Mouse (Mus musculus): ENCODE data around the gene Prpf6. TPM values are rescaled to one million over a fixed set of nuclear protein-coding genes. Genes with fewer than 3 reads are reported as not detected.

Gene Prpf6
- total RNA-seq, 2 experiments from 2014 or later: 37.0 to 41.1 TPM

GRCm38 (mm10) chr2:181678780-181679179, 87.1 kb downstream of the Prpf6 start:
- peak; percentile 85 to 88 for DNase-seq
- intact Hi-C loops (cut with DNase I): loop anchor here (1.0 to 10.0 kb wide), 4 partner anchors 19 to 284 kb away; no protein-coding TSS in a partner anchor

DNA sequence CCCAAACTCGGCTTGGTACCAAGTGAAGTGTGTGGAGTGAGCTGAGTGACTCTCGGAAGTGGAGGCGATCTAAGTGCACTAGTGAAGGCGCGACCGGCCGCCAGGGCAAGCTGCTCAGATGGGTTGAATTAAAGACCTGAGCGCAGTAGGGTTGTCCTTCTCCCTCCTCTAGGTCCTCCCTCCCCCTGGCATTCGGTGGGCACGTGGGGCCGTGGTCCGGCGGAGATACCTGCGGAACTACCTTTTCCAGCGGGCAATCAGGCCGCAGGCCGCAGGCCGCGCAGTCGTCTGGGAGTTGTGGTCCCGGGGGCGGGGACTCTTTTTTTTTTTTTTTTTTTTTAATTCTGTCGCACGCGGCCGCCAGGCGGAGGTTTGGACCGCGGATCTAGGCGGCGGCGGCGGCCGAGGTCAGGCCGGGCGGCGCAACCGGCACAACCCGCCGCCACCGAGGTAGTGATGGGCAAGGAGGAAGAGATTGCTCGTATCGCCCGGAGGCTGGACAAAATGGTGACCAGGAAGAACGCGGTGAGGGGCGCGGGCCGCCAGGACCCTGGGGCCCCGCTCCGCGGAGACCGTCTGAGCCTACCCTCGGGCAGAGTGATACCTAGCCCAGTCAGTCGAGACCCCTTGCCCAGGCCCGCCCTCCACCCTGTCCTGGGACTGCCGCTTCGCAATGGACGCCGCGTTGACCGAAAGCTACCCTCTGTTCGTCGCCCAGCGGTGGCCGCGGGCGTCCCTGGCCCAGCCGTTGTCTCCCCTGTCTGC, 88.5 kb downstream of the Prpf6 start, which contains the start of gene Tcea2:
Gene Tcea2 (plus strand): TSS at position 360 of the 765 bp plus-strand sequence.
- intact Hi-C loops (cut with DNase I): loop anchor here (2.0 to 10.0 kb wide), 3 partner anchors 35 to 285 kb away; no protein-coding TSS in a partner anchor
- peak; percentile 79 to 81 for DNase-seq

GRCm38 (mm10) chr2:181680716-181681117, 89.0 kb downstream of the Prpf6 start:
- no peak for DNase-seq
- intact Hi-C loops (cut with DNase I): no loop called here

DNA sequence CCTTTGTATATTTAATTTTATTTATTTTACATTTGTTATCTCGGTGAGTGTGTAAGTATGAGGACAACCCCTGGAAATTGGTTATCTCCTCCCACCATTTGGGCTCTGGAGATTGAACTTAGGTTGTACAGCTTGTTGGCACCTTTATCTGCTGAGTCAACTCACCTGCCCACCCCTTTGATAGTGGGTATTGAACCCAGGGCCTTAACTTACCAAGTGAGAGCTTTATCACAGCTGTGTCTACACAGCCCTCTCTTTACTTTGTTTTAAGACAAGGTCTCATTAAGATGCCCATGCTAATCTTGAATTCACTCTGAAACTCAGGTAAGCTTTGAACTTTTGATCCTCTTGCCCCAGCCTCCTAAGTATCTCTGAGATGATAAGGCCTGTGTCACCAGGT, 90.3 kb downstream of the Prpf6 start:
- no peak for DNase-seq
- intact Hi-C loops (cut with DNase I): no loop called here

DNA sequence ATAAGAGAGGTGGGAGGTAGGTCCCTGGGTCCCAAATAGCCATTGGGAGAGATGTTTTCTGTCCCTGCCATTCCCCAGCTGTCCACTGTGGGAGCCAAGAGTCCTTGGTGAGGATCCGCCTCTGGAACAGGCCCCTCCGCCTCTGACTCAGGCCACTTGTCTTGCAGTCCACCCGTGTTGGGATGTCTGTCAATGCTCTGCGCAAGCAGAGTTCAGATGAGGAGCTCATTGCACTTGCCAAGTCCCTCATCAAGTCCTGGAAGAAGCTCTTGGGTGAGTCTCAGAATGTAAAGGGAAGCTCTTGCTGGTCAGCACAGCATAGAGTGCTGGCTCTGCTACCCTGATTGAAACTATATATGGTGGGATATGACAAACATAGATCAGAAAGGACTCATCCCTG, 91.7 kb downstream of the Prpf6 start:
- intact Hi-C loops (cut with DNase I): no loop called here
- DNase-seq: no peak

GRCm38 (mm10) chr2:181684713-181685112, 93.0 kb downstream of the Prpf6 start:
- DNase-seq: no peak
- intact Hi-C loops (cut with DNase I): no loop called here

- no peak for DNase-seq
Measured at GRCm38 (mm10) chr2:181685686-181686085, 94.0 kb downstream of the Prpf6 start.

GRCm38 (mm10) chr2:181687586-181687985, 95.9 kb downstream of the Prpf6 start:
- intact Hi-C loops (cut with DNase I): no loop called here

More at GRCm38 (mm10) chr2:181685686-181686085, 94.0 kb downstream of the Prpf6 start:
- intact Hi-C loops (cut with DNase I): no loop called here

GRCm38 (mm10) chr2:181689466-181690160, 97.9 kb downstream of the Prpf6 start:
- DNase-seq: no peak
- intact Hi-C loops (cut with DNase I): no loop called here

More at GRCm38 (mm10) chr2:181687586-181687985, 95.9 kb downstream of the Prpf6 start:
- DNase-seq: no peak

DNA sequence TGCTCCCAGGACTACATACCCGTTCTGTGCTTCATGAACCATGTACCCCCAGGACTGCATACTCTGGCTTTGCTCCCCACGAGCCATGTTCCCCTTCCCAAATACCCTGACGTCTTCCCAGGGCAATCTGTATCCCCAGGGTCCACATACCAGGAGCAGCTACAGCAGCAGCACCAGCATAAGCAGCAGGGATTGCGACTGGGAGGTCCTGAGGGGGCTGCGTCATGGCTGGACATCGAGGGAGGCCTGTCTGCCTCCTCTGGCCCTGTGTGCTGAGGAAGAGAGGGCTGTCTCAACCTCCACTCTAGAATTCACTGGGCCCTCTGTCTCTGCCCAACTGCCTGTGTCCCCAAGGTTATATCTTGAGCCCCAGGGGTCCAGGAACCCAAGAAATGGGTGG, 99.4 kb downstream of the Prpf6 start:
- no peak for DNase-seq
- intact Hi-C loops (cut with DNase I): no loop called here

- intact Hi-C loops (cut with DNase I): no loop called here
- DNase-seq: no peak
Measured at GRCm38 (mm10) chr2:181691571-181691970, 99.9 kb downstream of the Prpf6 start.

DNA sequence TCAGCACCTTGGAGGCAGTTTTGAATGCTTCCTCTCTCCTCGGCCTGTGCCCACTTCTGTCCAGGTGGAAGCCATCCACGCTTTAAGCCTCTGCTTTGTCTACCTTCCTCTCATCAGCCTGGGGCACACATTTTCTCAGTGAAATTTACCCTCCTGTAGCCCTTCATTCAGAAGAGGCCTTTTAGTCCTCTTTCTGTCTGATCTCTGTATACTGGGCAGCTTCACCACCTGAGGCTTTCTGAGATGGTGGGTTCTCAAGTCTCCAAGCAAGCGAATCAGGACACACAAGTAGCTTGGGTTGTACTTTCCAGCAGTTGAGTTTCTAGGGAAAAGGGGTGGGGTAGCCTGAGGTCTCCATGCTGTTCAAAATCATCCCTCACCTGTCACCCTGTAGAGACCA, 100.6 kb downstream of the Prpf6 start:
- DNase-seq: no peak
- intact Hi-C loops (cut with DNase I): no loop called here

DNA sequence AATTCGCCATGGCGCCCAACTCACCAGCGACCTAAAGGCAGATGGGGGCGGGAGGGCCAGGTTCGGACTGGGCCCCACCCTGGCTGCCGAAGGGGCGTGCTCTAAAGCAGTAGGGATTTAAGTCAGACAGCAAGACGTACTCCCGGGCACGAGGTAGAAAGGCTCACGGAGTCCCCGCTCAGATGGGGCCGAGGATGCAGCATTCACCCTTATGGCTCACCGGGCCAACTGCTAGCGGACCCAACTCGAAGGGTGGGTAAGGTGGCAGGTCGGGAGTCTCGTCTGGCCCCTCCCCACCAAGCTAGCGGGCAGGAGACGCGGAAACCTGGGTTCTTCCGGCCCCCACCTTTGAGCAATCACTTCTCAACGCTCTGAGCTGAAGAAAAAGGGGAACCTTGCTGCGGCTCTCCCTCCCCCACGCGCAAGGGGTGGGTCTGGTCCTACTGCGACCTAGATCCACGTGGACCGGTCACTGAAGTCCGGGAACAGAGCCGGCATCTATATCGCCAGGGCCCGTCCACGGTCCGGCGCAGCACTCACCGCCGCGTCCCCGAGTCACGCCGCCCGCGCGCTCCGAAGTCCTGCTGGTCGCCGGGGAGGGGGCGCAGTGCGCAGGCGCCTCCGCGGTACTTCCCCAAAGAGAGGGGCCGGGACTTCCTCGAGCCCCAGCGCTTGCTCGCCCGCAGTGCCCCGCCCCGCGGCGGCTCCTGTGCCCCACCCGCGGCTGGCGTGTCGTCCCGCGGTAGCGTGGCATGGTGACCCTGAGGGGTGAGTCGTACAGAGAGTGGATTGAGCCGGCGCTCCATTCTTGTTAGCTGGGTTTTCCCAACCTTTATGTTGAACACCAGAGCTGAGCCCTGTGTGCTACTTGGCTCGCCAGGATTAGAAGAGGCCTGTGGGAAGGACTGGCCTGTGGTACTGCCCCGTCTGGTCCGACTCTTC, 101.9 kb downstream of the Prpf6 start, which contains the start of gene Rgs19:
Gene Rgs19 (minus strand): TSS at position 639 of the 942 bp plus-strand sequence.
- intact Hi-C loops (cut with DNase I): no loop called here
- DNase-seq: peak; percentile 84 to 88

DNA sequence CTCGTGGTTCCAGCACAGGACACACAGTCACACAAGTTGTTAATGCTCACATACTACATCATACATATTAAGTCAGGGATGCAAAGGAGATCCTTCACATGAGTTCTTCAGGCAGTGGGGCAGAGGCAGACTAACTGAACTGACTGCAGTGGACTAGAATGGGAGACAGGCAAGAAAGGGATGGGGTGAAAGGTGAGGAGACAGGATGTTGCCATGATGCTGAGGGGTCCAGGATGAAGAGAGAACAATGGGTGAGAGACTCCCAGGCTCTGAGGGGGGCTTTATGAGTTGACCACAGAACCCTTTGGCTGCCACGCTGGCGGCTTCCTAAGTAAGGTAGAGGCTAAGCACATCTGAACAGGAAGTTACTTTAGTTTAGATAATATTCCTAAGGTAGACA, 102.9 kb downstream of the Prpf6 start:
- no peak for DNase-seq
- intact Hi-C loops (cut with DNase I): no loop called here

- intact Hi-C loops (cut with DNase I): no loop called here
- DNase-seq: no peak
Measured at GRCm38 (mm10) chr2:181695776-181696175, 104.1 kb downstream of the Prpf6 start.

GRCm38 (mm10) chr2:181696801-181697420, 105.2 kb downstream of the Prpf6 start:
- intact Hi-C loops (cut with DNase I): no loop called here
- no peak for DNase-seq

DNA sequence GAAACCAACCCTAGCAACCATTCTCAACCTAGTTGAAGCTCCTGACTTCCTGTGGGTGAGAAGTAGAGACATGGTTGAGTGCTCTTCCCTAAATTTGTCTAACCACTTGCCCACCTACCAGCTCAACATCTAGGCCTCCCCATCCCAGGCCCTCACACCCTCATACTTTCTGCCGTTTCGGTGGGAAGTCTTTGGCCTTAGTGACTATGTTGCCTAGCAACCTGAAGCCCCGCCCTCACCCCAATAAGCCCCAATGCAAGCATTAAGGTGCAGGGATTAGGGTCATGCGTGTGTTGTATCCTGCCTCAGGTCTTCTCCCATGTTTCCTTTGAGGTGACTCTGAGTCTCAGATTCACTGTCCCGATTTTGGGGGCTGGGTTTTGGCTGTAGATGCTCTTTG, 106.6 kb downstream of the Prpf6 start, which contains the start of gene Lkaaear1:
Gene Lkaaear1 (minus strand): TSS at position 202 of the 400 bp plus-strand sequence.
- intact Hi-C loops (cut with DNase I): no loop called here

More for the DNA sequence above, 106.6 kb downstream of the Prpf6 start, which contains the start of gene Lkaaear1:
- DNase-seq: no peak

All from heart, postnatal 10 days (tissue).